Mouse (Mus musculus): ENCODE results near the gene Chrm5.

DNA sequence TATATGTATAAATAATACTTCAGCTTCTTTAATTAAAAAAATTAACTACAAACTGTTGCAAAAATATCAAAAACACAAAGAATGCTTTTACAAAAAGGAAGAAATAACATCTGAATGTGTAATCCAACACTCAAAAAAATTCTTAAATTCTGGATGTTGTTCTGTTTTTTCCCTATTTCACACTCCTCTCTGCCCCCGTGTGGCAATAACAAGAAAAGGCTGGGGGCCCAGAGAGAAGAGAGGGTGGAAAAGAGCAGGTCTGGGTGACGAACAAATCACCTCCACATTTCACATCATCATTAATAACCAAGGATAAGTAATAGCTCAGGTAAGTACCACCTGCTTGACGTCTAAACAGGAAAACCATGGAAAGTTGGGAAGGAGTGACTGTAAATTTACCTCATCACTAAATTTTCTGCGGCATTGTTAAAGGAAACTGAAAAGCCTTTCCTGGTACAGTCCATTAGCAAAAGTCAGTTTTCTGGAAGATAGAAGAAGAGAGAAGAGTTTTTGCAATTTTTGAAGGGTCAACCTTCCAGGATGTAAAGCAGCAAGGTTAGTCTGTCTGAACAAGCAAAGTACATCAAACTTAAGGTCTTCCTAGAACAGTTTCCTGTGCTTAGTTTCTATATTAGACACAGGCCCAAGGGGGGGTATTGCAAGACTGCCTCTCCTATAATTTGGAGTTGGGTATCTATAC is 30.8 kb downstream of the Chrm5 start:
- TF ChIP-seq CTCF (IDR thresholded peaks at IDR 0.05; ENCODE audit: low read depth, low read length) (no peak), POLR2A (IDR thresholded peaks at IDR 0.05; ENCODE audit: extremely low read depth, insufficient read depth, low read length) (no peak)
